Mouse (Mus musculus) liver, adult 2 months (tissue): ENCODE measurements around the gene Desi2. TPM values are rescaled to one million over a fixed set of nuclear protein-coding genes. Genes with fewer than 3 reads are reported as not detected.
A peak's percentile ranks its signal among the peaks of the same experiment; 100 is the strongest.
"Not testable (repeated sequence)": the region's sequence is repeated elsewhere in the genome, so short reads cannot be mapped to it uniquely, and the experiment has no call there.

Source experiments
- DNase-seq: peaks from one replicate; pipeline ENCODE4 v3.0.0-alpha.2; 2011; ENCODE audit warnings: low read depth, low spot score; ENCODE audit errors: extremely low read depth
- H3K27ac ChIP-seq: fragments of 200-500 bp; replicated peaks from 2 replicates; pipeline ENCODE4 v1.5.1; 2012; ENCODE audit warnings: low read depth, mild to moderate bottlenecking, control low read depth, inconsistent platforms, low read length; ENCODE audit not compliant: insufficient read depth
- H3K27me3 ChIP-seq: fragments of 200-500 bp; 2 replicates; pipeline ENCODE4 v1.6.1; 2012; ENCODE audit warnings: mild to moderate bottlenecking, moderate library complexity, low read length, inconsistent platforms; ENCODE audit not compliant: control insufficient read depth, insufficient read depth
- H3K36me3 ChIP-seq: fragments of 200-500 bp; 2 replicates; pipeline ENCODE4 v1.6.1; 2012; ENCODE audit warnings: low read length, inconsistent platforms; ENCODE audit not compliant: control insufficient read depth, insufficient read depth
- H3K4me1 ChIP-seq: fragments of 200-500 bp; 2 replicates; pipeline ENCODE4 v1.6.1; 2011; ENCODE audit warnings: low read length; ENCODE audit not compliant: control insufficient read depth, insufficient read depth
- H3K4me3 ChIP-seq: fragments of 200-500 bp; 2 replicates; pipeline ENCODE4 v1.5.1; 2011; ENCODE audit warnings: low read depth, mild to moderate bottlenecking, control low read depth, low read length, moderate library complexity; ENCODE audit not compliant: insufficient read depth
- H3K79me2 ChIP-seq: fragments of 200-500 bp; 2 replicates; pipeline ENCODE4 v1.6.1; 2012; ENCODE audit warnings: inconsistent platforms, mild to moderate bottlenecking, low read length, moderate library complexity; ENCODE audit not compliant: control insufficient read depth, insufficient read depth
- H3K9ac ChIP-seq: fragments of 200-500 bp; 2 replicates; pipeline ENCODE4 v1.6.1; 2012; ENCODE audit warnings: low read depth, mild to moderate bottlenecking, control low read depth, inconsistent platforms, low read length
- CTCF ChIP-seq: fragments of 200-500 bp; IDR thresholded peaks from 2 replicates; pipeline ENCODE4 v1.5.1; 2011; ENCODE audit warnings: low read depth, low read length, control low read depth
- POLR2A ChIP-seq: fragments of 200-500 bp; IDR thresholded peaks from 2 replicates; pipeline ENCODE4 v1.6.1; 2011; ENCODE audit warnings: low read length, control low read depth; ENCODE audit not compliant: insufficient read depth; ENCODE audit errors: extremely low read depth
- WGBS: fragments of 180-500 bp; shearing (Covaris S2); methylation state at CpG from one replicate; pipeline ENCODE4 v1.1.7; 2018; 5-methylcytosine and 5-hydroxymethylcytosine counted together
- polyA plus RNA-seq: library from polyadenylated mRNA; depleted of rRNA; stranded (reverse); fragments of >200 nt; gene quantifications from 2 replicates; pipeline ENCODE4 v1.2.3, GENCODE M21; 2012
- total RNA-seq: library from RNA; depleted of rRNA; stranded (reverse); fragments of >200 nt; gene quantifications from 2 replicates; pipeline ENCODE4 v1.2.3, GENCODE M21; 2014

Desi2 gene
- total and polyA plus RNA-seq, 2 experiments = 5.6 to 7.2 TPM

- DNase-seq = peak; percentile 83
- 1% methylated on average over 13 of the region's 13 CpGs for WGBS
- H3K4me1 ChIP-seq = peaks cover 8% of the 10 kb centered on the region; the same call in 1 of the 2 replicates
- H3K27me3 ChIP-seq = no peaks in the 10 kb centered on the region
- H3K4me3 ChIP-seq = peak overlapping the region; percentile 44
- TF ChIP-seq POLR2A = no peak
- peak overlapping the region; percentile 60; the same call in 1 of the 2 replicates for H3K9ac ChIP-seq
- H3K79me2 ChIP-seq = peaks cover 10% of the 10 kb centered on the region; the same call in 1 of the 2 replicates
- peak overlapping the region; percentile 90 for H3K27ac ChIP-seq
- H3K36me3 ChIP-seq = no peaks in the 10 kb centered on the region
Measured at GRCm38 (mm10) chr1:178188386-178188785, 1.2 kb downstream of the Desi2 start.

GRCm38 (mm10) chr1:178205701-178206325 lies 18.6 kb downstream of the Desi2 start:
- no peak for TF ChIP-seq POLR2A
- TF ChIP-seq CTCF = no peak
- Histone ChIP-seq H3K9ac (no peak overlapping the region), H3K79me2 (peaks cover 18% of the 10 kb centered on the region; the same call in 1 of the 2 replicates), H3K4me3 (no peak overlapping the region), H3K27me3 (no peaks in the 10 kb centered on the region), H3K4me1 (peaks cover 9% of the 10 kb centered on the region), H3K36me3 (no peaks in the 10 kb centered on the region), H3K27ac (peak overlapping the region; percentile 61)
- DNase-seq = peak; percentile 51
- 22% methylated on average over 10 of the region's 10 CpGs for WGBS

- not testable (repeated sequence) for H3K27ac ChIP-seq, H3K9ac ChIP-seq, H3K4me1 ChIP-seq, H3K4me3 ChIP-seq, H3K36me3 ChIP-seq, DNase-seq, H3K27me3 ChIP-seq
- WGBS = 90% methylated on average over 4 of the region's 4 CpGs
- H3K79me2 ChIP-seq = peaks cover 13% of the 10 kb centered on the region; the same call in 1 of the 2 replicates
Measured at GRCm38 (mm10) chr1:178207856-178208255, 20.6 kb downstream of the Desi2 start.

- DNase-seq = no peak
- Histone ChIP-seq H3K27me3 (no peaks in the 10 kb centered on the region), H3K4me3 (no peak overlapping the region), H3K36me3 (no peaks in the 10 kb centered on the region), H3K4me1 (peaks cover 3% of the 10 kb centered on the region), H3K9ac (no peak overlapping the region), H3K27ac (no peak overlapping the region), H3K79me2 (peaks cover 13% of the 10 kb centered on the region; the same call in 1 of the 2 replicates)
- no peak for TF ChIP-seq POLR2A
- TF ChIP-seq CTCF = no peak
Measured at GRCm38 (mm10) chr1:178209966-178210365, 22.7 kb downstream of the Desi2 start.

GRCm38 (mm10) chr1:178217157-178217556 lies 29.9 kb downstream of the Desi2 start:
- no peak overlapping the region for H3K27ac ChIP-seq
- no peak overlapping the region for H3K4me3 ChIP-seq
- H3K36me3 ChIP-seq = no peaks in the 10 kb centered on the region
- H3K79me2 ChIP-seq = no peaks in the 10 kb centered on the region; the same call in 1 of the 2 replicates
- no peak for DNase-seq
- no peaks in the 10 kb centered on the region for H3K27me3 ChIP-seq
- H3K4me1 ChIP-seq = peaks cover 14% of the 10 kb centered on the region; the same call in 1 of the 2 replicates
- H3K9ac ChIP-seq = no peak overlapping the region
- TF ChIP-seq POLR2A (no peak), CTCF (no peak)

- TF ChIP-seq POLR2A = no peak
- no peak for TF ChIP-seq CTCF
- no peak for DNase-seq
- Histone ChIP-seq H3K27me3 (no peaks in the 10 kb centered on the region), H3K4me1 (peaks cover 14% of the 10 kb centered on the region; the same call in 1 of the 2 replicates), H3K4me3 (no peak overlapping the region), H3K79me2 (peaks cover 2% of the 10 kb centered on the region; the same call in 1 of the 2 replicates), H3K36me3 (no peaks in the 10 kb centered on the region), H3K27ac (no peak overlapping the region), H3K9ac (no peak overlapping the region; the same call in 1 of the 2 replicates)
Measured at GRCm38 (mm10) chr1:178218305-178218704, 31.1 kb downstream of the Desi2 start.
